In the genomic region with DNA sequence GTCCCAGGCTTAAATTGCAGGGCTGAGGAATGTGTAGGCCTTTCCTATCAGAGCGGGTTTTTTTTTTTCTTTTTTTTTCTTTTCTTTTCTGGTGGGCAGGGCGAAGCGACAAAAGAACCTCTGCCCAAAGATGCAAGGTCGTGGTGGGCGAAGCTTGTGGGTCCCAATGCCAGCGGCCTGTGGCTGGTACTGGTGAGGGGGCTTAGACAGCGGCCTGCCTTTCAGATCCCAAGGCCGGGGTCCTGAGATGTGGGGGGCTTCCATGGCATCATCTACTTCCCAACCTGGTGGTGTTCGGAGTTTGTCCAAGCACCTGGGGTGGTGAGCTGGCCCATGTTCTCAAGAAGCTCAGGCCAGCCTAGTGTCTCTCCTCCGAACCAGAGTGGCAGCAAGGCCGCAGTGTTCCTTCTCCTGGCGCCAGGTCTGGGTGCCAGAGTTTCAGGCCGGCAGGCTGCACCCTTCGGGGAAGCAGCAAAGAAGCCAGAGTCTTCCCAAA, we compare ENCODE assay signal across 8 mouse cellular contexts. TPM values are rescaled to one million over a fixed set of nuclear protein-coding genes. Genes with fewer than 3 reads are reported as not detected.
DNase-seq lines count a peak whose midpoint lies in the region.

No protein-coding gene starts in this region.

- peak; percentile 83 for DNase-seq in adrenal gland, adult 2 months
- no peak for DNase-seq in adrenal gland, postnatal 25 days
- peak; percentile 9 to 25 for DNase-seq in urinary bladder, postnatal 36 days (ENCODE audit: low spot score in 2 of 2)
- DNase-seq in urinary bladder, adult 2 months (ENCODE audit: low spot score): no peak
- DNase-seq in kidney, postnatal 10 days: peak; percentile 68
- DNase-seq in retina, embryonic 14.5 days (ENCODE audit: low spot score): peak; percentile 34
- no peak for DNase-seq in B cell, adult 2 months
- no peak for DNase-seq in spleen, postnatal 4 days (ENCODE audit: low spot score in 2 of 2)

RNA-seq across cellular contexts. Expression of a gene that starts 7.3 kb away (rescaled TPM):
- total RNA-seq in adrenal gland, adult 2 months (2021): 10 to 100 TPM; 19.4 to 34.1 TPM
- 101 and 106 TPM in 2 replicates for polyA plus RNA-seq in adrenal gland, adult 2 months (2012; rRNA removed)
- total RNA-seq in adrenal gland, postnatal 25 days (2021): 27.5 and 33.3 TPM in 2 replicates
- polyA plus RNA-seq in urinary bladder, adult 2 months (2012; rRNA removed): 14.3 and 26.0 TPM in 2 replicates

RNA-seq across cellular contexts. Expression of a gene that starts 37.4 kb away (rescaled TPM):
- 1 to 10 TPM; 2.7 to 8.6 TPM for total RNA-seq in adrenal gland, adult 2 months (2021)
- polyA plus RNA-seq in adrenal gland, adult 2 months (2012; rRNA removed): 0.89 and 0.92 TPM in 2 replicates
- 5.0 and 5.6 TPM in 2 replicates for total RNA-seq in adrenal gland, postnatal 25 days (2021)
- polyA plus RNA-seq in urinary bladder, adult 2 months (2012; rRNA removed): 0.74 and 1.3 TPM in 2 replicates

Comparison
In these comparisons a context has a peak if more than half of its experiments do, and no peak if none do; other contexts are left out.
1. DNase-seq: peak in adrenal gland, adult 2 months (single experiment), urinary bladder, postnatal 36 days (2 of 2), kidney, postnatal 10 days (single experiment) and retina, embryonic 14.5 days (single experiment); none in adrenal gland, postnatal 25 days (single experiment), urinary bladder, adult 2 months (single experiment), B cell, adult 2 months (0 of 2) and spleen, postnatal 4 days (0 of 2).